Mouse (Mus musculus): ENCODE data around the gene Glyat.
"Not testable (repeated sequence)": the region's sequence is repeated elsewhere in the genome, so short reads cannot be mapped to it uniquely, and the experiment has no call there.

Gene Glyat

DNA sequence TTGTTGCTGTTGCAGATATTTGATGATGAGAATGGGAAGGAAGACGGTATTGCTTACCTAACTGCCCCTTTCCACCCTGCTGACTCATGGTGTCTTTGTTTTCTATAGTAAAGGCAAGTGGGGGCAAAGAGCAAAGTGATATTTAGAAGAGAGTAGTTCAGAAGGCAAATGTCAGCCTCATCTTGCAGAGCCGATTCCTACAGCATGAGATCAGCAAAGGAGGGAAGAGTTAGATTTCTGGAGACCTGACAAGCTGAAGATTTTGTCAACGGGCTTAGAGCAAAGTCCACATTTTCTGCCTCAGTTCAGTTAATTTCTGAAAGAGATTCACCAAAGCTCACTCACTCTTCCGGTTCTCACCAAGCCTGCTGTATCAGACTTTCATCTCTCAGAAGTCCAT is at the start of gene Glyat:
TSS of gene Glyat (plus strand) at position 133 of the 400 bp plus-strand sequence.
- DNase-seq (ENCODE audit: low read depth, low spot score): no peak

DNA sequence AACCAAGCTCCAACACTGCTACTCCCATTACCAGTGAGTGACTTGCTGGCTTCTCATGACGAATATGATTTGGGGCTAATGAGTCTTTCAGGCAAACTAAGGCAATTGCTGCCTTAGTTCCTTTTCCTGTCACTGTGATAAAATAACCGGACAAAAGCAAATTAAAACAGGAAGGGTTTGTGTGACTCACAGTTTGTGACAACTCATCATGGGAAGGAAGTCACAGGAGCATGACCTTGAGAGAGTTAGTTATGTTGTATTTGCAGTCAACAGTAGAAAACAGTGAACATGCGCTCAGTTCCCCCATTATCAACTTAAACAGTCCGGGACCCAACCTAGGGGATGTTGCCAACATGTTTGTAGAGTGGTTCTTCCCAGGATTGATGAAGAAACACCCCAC is 47.8 kb upstream of the Glyat start:
- no peak for DNase-seq (ENCODE audit: low read depth, low spot score)

DNA sequence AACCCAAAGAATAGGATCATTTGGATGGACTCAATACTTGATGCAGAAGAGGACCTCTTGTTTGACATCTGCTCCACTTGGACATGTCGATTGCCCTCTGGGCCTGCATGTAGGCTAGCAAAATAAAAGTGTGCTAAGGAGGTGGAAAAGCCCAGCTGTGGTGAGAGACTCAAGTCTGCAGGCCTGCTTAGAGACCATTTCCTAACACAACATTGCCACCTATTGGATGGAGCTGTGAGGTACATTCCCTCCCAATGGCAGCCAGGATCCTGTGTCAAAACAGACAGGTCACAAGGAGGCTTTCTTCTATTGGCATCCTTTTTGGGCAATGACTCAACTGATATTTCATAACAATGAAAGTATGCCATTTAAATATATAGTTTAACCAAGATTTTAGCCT is 41.2 kb upstream of the Glyat start:
- DNase-seq (ENCODE audit: low read depth, low spot score): peak; percentile 49

GRCm38 (mm10) chr19:12595135-12595529 is 38.0 kb upstream of the Glyat start:
- DNase-seq (ENCODE audit: low read depth, low spot score): no peak

DNA sequence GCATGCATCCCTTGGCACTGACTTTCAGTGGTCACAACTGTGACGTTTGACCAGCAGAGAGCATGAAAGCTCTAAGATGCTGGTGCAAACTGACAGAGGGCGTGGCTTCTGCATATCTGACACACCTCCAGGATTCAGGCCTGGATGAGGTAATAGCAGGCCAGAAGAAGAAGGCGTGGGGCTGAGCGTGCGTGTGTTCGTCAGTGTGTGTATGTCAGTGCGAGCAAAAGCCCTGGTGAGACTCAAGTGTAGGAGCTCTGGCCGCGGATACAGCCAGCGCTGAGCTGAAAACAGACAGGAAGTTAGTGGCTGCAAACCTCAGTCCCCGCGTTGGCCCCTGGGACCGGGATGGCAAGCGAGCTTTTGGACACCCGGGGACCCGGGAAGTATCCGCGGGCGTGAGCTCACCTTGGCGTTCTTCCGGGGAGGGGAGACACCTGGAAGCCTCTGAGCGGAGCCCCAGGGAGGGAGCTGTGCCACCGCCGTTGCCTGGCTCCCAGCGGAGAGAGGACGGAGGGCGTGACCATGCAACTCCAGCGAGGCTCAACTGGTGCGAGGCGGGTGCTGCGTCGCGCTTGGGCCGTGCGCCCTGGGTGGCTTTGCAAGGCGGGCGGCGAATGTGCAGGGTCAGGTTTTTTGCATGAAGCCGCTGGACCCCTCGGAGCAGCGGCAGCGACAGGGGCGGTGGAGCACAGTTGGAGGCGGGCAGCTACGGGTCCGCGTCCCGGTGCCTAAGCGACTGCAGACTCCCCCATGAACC is 37.4 kb upstream of the Glyat start:
- peak; percentile 75 for DNase-seq (ENCODE audit: low read depth, low spot score)

GRCm38 (mm10) chr19:12596290-12597072 is 36.6 kb upstream of the Glyat start:
- DNase-seq (ENCODE audit: low read depth, low spot score): no peak

GRCm38 (mm10) chr19:12597073-12597405 is 36.1 kb upstream of the Glyat start:
- no peak for DNase-seq (ENCODE audit: low read depth, low spot score)

- DNase-seq (ENCODE audit: low read depth, low spot score): no peak
These were observed 34.4 kb upstream of the Glyat start for GRCm38 (mm10) chr19:12598674-12599073.

DNA sequence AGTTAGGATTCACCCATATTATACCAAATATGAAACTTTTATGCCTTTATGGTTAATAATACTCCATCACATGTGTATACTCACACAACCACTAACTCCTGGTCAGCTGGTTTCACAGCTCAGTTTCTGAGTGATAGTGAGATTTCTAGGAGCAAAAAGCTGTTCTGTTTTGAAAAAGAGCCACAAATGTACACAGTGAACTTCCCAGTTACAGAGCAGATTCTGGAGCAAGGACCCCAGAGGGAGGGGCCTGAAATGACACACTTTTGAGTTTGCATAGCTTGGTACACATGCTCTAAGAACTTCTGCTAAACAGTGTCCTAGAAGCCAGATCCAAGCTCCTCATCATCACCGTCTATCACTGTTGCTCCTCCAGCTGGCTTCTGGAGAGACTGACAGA is 33.4 kb upstream of the Glyat start, which contains the start of gene Gm4952:
TSS of gene Gm4952 (plus strand) at position 301 of the 400 bp plus-strand sequence.
- no peak for DNase-seq (ENCODE audit: low read depth, low spot score)

- DNase-seq (ENCODE audit: low read depth, low spot score): no peak
These were observed 32.2 kb upstream of the Glyat start for GRCm38 (mm10) chr19:12600684-12601480.

GRCm38 (mm10) chr19:12608336-12608735 is 24.8 kb upstream of the Glyat start:
- DNase-seq (ENCODE audit: low read depth, low spot score): no peak

- DNase-seq (ENCODE audit: low read depth, low spot score): no peak
These were observed 19.5 kb upstream of the Glyat start for GRCm38 (mm10) chr19:12613646-12614045.

GRCm38 (mm10) chr19:12634259-12634658 is 1.2 kb downstream of the Glyat start:
- DNase-seq (ENCODE audit: low read depth, low spot score): no peak

DNA sequence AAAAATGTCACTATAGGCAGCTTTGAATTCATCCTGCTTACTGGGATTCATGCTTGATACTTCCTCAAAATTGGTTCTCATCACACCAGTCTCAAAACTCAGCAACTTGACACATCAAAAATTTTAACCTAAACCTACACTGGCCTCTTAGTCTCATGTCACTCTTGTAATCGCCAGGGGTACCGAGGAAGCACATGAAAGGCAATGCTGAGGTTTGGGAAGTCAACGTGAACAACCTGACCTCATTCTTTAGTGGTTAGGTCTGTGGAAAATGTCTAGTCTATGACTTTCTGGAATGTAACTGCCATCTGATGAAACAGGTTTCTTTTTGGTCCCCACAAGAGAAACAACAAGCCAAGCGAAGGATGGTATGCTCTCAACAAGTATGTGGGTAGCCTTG is 1.9 kb downstream of the Glyat start:
- no peak for DNase-seq (ENCODE audit: low read depth, low spot score)

DNA sequence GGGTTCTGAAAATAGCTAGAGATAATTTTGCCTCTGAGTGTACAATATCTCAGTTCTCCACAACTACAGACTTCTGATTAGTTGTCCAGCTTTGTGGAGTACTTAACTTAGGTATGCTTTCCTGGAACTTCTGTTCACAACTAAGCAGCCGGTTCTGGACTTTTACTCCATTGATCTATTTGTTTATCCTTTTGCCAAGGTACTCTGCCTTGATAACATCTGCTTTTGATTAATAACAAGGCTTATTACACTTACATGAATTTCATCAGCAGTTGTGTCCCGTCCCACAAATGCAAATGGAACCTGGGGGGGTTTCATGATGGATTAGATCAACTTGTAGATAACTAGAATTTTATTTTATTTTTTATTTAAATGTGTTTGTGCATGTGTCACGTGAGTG is 3.8 kb downstream of the Glyat start:
- no peak for DNase-seq (ENCODE audit: low read depth, low spot score)

DNA sequence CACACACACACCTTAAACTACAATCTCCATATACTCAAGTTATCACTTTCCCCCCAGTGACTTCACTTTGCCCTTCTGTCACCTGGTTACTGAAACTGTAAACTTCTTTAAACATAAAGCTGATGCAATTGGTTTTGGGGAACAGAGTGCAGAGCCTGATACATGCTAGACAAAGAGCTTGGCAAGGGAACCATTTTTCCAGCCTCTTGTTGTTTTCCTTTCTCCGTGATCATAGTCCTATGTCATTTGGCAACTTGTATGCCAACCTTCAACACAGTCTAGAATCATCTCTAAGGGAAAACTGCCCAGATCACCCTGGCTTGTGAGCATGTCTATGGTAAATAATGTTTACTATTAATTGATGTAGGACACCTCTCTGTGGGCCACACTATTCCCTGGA is 4.9 kb downstream of the Glyat start:
- DNase-seq (ENCODE audit: low read depth, low spot score): no peak

DNA sequence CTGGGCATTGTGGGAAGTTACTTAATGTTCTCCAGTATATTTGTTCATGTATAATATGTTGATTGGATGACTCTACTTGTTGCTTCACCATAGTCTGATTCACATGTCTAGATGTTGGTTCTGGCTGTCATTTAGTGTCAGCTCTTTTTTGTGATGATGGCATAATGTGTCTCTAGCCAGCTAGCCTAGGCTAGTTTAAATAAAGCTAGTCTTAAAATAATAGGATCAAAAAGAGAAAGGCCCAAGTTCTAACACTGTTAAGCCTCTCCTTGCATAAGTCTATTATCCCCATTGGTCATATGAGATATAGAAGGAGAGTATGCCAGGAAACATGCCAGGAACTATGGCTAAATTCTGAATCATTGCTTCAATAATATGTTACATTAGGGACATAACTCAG is 16.4 kb downstream of the Glyat start:
- no peak for DNase-seq (ENCODE audit: low read depth, low spot score)

DNA sequence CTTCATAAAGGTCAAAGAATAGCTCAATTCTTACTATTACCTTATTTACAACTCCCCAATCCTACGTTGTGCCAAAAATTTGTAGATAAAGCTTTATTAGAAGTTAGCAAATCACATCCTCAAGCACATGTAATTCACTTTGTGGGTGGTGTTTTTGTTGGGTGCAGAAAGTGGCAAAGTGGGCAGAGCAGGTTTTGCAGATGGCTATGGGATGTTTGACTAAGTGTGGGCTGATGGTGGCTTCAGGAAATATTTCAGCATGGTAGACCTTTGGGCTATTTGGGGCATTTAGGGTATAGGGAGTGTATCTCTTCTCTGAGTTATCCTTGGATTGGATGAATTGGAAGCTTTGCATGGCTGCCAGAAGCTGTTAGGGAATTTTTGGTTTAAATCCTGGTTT is 33.0 kb downstream of the Glyat start:
- no peak for DNase-seq (ENCODE audit: low read depth, low spot score)

DNA sequence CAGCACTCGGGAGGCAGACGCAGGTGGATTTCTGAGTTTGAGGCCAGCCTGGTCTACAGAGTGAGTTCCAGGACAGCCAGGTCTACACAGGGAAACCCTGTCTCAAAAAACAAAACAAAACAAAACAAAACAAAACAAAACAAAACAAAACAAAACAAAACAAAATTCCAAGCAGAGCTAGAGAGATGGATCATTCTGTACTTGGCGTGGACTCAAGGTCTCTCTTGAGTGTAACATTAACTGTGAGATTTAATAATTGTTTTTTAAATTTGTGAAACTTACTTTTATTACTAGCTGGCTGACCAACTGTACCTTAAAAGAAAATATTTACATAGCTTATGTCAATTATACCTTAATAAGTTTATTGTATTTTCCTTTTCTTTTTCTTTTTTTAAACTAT is 35.5 kb downstream of the Glyat start:
- not testable (repeated sequence) for DNase-seq (ENCODE audit: low read depth, low spot score)

DNA sequence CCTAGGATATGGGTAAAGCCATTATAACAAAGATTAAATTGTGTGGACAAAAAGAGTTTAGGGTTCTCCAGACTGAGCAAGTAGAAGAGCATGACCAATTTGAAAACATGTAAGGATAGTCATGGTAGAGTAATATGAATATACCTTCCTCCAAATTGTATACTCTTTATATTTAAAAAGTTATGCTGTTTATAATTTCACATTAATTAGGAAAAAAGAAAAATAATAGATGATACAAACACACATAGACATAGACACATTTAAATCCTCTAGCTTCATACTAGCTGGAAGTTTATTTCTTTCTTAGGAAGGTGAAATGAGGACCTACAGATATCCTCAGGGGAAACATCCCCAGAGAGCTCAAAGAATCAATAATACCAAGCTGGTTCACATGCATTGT is 37.0 kb downstream of the Glyat start, which contains the start of gene Olfr1442:
TSS of gene Olfr1442 (plus strand) at position 301 of the 400 bp plus-strand sequence.
- no peak for DNase-seq (ENCODE audit: low read depth, low spot score)

DNA sequence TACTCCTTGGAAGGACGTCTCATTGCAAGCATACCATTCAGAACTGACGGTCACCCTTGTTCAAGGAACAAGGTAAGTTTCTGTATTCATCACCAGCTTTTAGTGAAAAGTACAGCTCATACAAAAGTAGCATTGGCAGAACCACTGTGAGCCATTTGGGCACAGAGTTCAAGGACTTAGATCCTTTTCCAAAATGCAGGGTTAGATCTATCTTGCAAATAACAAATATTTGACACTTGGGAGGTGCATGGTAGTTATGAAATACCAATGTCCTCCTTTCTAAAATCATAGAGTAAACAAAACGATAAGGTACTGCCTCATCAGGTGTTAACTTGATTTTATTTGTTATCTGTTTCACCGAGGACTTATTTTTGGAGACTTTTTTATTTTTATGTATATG is 37.9 kb downstream of the Glyat start:
- DNase-seq (ENCODE audit: low read depth, low spot score): no peak

DNA sequence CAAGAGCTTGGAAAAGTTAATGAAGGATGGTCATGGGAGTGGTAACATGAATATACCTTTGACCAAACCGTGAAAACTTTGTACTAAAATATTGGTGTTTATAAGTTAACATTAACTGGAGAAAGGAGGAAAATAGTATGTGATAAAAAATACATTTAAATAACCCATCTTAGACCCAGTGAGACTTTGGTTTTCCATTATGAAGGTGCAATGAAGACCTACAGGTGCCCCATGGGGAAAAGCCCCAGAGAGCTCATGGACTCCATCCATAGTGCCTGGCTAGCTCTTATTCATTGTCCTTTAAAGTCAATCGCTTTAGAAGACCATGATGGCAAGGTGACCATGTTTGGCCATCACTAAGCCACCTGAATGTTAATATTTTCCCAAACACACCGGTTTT is 44.7 kb downstream of the Glyat start, which contains the start of gene Olfr1443:
TSS of gene Olfr1443 (plus strand) at position 301 of the 400 bp plus-strand sequence.
- no peak for DNase-seq (ENCODE audit: low read depth, low spot score)

Measured in telencephalon, adult 2 months (tissue).